Mouse (Mus musculus) kidney, postnatal 36 days (tissue): Measurements from ENCODE around the gene Homer2.

Source experiments
- DNase-seq, 2 experiments: peaks; one replicate each; pipeline ENCODE4 v3.0.0; 2021 to 2022; ENCODE audit warnings: mixed read lengths in 2 of 2

The Homer2 gene

GRCm38 (mm10) chr7:81647959-81648358, 59.4 kb downstream of the Homer2 start:
- DNase-seq: no peak

GRCm38 (mm10) chr7:81644551-81645235, 62.6 kb downstream of the Homer2 start:
- DNase-seq: no peak

- DNase-seq: no peak
Observed at GRCm38 (mm10) chr7:81641101-81641500, 66.2 kb downstream of the Homer2 start.

- no peak for DNase-seq
Observed at GRCm38 (mm10) chr7:81632586-81632985, 74.7 kb downstream of the Homer2 start.

DNA sequence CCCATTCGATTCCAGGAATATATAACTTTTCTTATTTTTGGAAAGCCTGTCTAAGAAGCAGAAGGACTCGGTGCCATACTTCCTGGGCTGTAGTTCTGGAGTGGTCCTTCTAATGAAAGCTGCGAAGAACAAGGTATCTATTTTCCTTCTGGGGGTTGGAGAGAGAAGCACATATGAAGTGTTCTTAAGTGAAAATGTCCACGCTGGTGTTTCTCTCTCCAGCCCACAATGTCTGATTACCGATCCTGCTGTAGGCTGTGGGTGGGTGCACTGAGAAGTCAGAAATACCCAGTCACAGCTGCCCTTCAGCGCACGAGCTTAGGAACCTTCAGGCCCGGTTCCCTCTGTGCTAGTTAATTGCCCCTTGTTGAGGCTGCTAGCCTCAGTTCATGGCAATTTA, 76.1 kb downstream of the Homer2 start:
- DNase-seq: no peak

DNA sequence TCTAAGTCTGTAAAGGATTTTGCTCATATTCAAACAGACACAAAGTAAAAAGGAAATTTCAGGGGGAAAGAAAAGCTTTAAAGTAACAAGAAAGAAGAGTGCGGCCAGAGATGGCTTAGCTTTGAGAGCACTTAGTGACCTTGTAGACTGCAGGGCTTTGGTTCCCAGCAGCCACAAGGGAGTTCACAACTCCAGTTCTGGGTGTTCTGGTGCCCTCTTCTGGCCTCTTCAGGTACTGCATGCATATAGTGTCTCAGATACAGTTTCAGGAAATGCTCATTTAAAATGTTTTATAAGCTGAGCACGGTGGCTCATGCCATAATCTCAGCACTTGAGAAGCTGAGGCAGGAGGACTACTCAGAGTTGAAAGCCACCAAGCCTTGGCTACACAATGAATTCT, 80.9 kb downstream of the Homer2 start:
- peak in 1 of 2 experiments; percentile 41 for DNase-seq

DNA sequence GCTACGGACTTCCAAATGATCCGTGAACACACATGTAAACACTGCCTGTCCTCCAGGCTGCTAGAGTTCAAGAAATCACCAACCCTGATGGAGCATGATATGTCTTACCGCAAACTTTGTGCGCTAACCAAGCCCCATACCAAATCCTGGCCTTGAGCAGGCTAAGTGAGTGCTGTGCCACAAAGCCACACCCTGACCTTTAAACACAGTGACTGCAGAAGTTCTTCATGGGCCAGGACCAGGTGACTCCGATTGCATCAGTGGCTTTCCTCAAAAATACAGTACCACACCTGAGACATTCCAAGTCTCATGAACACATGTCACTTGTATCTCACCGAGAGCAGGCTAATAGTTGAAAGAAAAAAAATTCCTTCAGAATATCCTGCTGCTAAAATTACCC, 83.6 kb downstream of the Homer2 start:
- DNase-seq: no peak

- no peak for DNase-seq
Observed at GRCm38 (mm10) chr7:81622793-81623192, 84.5 kb downstream of the Homer2 start.

GRCm38 (mm10) chr7:81615031-81615430, 92.3 kb downstream of the Homer2 start:
- no peak for DNase-seq

DNA sequence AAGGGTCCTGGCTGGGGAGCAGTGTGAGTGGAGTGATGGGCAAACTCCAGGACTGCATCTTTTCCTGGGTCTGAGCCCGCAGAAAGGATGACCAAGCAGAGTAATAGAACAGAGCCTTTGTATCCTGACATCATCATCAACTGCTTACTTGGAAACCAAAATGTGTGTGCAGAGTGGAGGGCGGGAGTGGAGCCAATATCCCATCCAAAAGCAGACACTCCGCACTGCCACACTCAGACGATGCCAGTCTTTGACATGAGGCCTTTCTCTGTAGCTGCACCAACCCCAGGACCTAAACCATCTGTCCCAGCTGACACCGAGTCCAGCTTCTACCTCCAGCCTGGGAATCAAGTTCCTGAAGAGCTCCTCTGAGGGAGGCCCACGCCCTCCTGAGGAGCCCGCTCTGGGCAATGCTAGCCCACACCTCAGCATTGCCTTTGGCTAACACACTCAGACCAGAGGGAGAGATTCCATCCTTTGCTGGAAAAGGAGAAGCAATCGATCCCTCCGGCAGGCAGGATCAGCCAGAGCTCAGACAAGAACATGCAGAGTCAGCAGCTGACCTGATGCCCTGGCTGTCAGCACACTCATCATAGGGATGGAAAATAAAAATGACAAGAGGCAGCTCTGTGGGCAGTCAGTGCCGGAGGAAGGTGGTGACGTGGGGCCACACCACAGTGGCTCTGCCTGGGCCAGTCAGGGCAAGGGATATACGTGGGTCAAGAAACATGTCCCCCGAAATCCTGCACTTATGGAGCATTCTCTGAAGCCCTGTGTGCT, 94.3 kb downstream of the Homer2 start:
- DNase-seq: no peak

- DNase-seq: peak in 1 of 2 experiments; percentile 46
Observed at GRCm38 (mm10) chr7:81610125-81610524, 97.2 kb downstream of the Homer2 start.

- no peak for DNase-seq
Observed at GRCm38 (mm10) chr7:81606452-81606851, 100.9 kb downstream of the Homer2 start.

DNA sequence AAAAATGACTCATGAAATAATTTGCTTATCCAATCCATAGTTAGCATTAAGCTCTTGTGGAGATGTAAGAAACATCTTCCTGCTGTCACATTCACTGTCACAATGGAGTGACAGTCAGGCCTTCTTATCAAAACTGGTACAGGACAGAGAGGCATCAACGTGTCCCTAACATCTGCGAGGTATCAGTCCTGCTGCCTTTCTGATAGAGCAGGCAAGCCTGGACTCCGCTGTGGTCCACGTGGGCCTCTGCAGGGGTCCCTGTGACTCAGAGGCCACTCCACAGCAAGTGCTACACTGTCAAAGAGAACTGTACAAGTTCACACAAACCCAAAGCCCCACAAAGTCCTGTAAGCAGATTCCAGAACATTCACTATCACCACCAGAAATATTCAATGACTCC, 101.8 kb downstream of the Homer2 start:
- DNase-seq: no peak

- DNase-seq: no peak
Observed at GRCm38 (mm10) chr7:81604991-81605390, 102.3 kb downstream of the Homer2 start.

- no peak for DNase-seq
Observed at GRCm38 (mm10) chr7:81599379-81600280, 107.7 kb downstream of the Homer2 start.

GRCm38 (mm10) chr7:81597660-81598059, 109.7 kb downstream of the Homer2 start:
- no peak for DNase-seq

DNA sequence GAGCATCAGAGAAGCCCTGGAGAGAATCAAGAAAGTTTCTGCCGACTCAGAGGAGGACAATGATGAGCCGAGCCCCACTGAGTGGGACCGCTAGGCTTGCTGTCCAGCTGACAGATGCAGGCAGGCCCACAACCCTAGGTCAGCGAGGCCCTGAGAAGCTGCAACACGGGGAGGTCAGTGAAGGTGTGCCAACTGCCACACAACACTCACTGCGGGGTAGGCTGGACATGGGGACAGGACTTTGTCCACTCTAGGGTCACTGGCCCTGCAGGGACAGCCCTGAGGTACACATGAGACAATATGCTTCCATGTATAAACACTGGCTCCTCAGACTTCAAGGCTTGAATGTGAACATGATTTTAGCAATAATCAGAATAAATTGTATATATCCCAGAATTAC, 111.2 kb downstream of the Homer2 start:
- DNase-seq: no peak

DNA sequence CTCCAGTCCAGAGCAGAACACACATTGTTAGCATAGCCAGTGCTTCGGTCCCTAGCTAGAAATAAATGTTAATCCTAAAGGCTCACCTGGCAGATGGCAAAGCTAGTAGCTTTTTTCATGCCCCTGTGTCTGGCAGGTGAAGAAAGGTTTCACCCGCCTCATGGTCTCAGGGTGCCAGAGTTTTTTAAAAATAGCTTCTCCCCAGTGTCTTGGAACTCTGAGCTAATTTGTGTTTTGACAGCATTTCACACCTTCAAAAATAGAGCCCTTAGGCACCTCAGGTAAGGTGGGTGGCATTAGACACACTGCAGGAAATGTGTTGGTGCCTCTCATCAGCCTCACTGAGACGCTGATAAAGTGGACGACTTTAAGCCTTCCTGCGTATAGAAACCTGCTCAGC, 112.3 kb downstream of the Homer2 start:
- no peak for DNase-seq

- no peak for DNase-seq
Observed at GRCm38 (mm10) chr7:81593387-81593786, 113.9 kb downstream of the Homer2 start.

DNA sequence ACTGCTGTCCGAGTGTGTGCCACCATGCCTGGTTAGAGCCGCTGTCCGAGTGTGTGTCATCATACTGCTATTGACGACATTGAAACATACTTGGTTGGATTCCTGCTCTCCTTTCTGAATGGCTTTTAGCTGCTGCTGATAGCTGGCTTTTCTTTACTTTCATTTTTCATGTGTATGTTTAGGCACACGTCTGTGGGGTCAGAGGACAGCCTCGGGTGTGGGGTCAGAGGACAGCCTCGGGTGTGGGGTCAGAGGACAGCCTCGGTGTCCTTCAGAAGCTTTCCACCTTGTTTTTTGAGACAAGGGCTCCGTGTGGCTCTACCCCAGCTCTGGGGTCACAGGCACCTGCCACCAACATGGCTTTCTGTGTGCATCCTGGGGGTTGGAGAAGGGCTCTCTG, 114.6 kb downstream of the Homer2 start:
- DNase-seq: no peak

- no peak for DNase-seq
Observed at GRCm38 (mm10) chr7:81587238-81587637, 120.1 kb downstream of the Homer2 start.

DNA sequence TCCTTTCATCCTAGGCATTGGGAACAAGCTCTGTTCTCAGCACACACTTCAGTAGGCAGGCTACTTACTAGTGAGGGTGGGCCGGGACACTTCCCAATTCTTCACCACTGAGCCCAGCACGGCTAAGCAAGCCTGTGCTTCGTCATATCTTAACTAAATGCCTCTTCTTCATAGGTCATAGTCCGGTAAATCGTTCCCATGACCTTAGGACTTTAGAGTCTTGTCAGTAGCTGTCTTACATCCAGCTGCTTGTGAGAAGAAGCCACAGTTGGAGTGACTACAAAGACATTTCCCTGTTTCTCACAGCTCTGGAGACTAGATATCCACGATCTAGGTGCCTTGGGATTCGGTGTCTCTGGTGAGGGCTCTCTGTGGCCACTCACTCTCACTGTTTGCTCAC, 122.0 kb downstream of the Homer2 start:
- DNase-seq: peak in 1 of 2 experiments; percentile 27

DNA sequence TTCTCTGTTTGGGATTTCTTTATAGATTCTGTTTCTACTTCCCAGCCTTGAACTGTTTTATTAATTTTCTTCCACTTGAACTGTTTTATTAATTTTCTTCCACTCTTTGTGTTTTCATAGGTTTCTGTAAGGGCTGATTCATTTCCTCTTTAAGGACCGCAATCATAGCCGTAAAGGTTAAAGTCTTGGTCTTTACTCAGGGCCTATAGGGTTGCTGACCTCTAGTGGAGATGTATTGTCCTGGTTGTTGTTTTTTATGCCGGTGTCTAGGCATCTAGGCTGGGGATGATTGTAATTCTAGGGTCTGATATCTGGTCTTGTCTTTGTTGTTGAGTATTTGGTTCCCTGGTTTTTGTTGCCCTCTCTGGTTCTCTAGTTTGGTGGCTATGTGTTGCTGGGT, 123.8 kb downstream of the Homer2 start:
- no peak for DNase-seq
